Mouse (Mus musculus) right cerebral cortex, postnatal 25 days (tissue): ENCODE measurements around the gene Ces2a.
A peak's percentile ranks its signal among the peaks of the same experiment; 100 is the strongest.

Experiments
- DNase-seq: peaks from one replicate; pipeline ENCODE4 v3.0.0; 2022

The Ces2a gene

DNA sequence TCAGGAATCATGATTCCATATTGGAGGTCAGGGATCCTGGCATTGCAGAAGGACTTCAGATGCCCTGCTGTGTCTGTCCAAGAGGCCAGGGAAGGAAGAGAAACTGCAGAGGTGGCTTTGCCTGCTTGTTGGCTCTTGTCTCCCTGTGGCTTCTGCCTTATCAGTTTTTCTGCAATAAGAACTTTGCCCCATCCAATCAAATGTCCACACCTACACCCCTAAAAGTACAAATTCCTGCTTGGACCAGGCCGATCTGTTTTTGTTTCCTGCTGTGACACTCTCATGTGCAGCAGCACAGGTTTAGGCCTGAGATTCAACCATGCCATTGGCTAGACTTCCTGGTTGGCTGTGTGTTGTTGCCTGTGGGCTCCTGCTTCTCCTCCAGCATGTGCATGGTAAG is at the start of gene Ces2a:
TSS of gene Ces2a (plus strand) at position 251 of the 400 bp plus-strand sequence.
- DNase-seq, result no peak

- no peak for DNase-seq
Observed at GRCm38 (mm10) chr8:104688433-104688832, 45.4 kb upstream of the Ces2a start.

DNA sequence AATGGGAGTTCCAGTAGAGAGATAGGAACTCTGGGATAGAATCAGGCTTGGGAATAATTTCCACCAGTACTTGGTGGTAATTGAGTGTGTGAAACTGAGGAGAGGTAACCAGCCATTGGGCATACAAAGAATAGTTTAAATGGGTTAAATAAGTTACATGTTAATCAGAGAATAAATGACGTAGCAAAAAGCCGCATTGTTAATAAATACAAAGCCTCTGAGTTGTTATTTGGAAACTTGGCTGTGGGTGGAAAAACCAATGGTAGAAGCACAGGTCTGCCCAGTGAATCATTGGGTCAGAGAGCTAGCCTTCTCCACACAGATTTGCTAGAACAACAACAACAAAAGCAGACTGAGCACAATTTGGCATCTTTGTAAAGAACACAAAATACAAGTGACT is 35.2 kb upstream of the Ces2a start:
- DNase-seq, result no peak

DNA sequence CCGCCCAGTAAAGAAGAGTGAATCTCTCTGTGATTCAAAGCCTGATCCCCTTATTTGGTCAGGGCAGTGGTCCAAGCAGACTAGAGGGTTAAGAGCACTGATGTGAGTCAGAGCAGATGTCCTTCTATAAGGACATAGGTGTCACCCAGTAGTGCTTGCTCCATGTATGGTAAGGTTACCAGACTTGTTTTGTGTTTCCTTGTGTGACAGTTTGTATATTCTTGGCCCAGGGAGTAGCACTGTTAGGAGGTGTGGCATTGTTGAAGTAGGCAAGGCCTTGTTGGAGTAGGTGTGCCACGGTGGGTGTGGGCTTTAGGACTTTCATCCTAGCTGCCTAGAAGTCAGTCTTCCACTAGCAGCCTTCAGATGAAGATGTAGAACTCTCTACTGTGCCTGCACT is 31.9 kb upstream of the Ces2a start:
- no peak for DNase-seq

DNA sequence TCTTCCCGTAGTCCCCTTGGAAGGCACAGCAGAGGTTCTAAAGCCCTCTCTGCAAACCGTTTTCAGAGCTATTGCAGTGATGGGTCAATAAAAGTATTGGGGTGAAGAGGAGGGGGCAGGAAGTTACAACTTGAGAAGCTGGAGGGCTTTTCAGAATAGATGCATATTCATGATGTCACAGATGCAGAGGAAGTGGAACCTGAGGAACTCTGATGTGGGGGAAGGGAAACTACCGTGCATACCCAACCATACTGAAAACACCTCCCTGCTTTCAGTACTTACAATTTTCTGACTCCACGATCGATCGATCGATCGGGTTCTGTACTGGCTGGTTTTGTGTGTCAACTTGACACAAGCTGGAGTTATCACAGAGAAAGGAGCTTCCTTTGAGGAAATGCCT is 12.6 kb upstream of the Ces2a start:
- no peak for DNase-seq

DNA sequence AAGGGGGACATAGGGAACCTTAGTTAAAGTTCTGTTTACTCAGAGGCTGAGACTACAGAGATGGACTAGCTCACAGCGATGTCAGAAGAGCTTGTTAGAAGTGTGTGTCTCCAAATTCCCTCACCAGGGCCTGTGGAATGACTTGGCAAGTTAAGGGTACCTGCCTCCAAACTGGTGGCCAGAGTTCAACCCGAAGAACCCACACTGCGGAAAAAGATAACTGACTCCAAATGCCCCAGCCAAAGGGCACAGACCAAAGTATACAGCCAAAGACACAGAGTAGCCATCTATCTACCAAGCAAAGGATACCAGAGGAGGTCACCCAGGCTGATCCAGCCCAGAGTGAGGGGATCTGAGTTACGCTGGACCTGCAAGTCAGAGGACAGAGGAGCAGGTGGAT is 2.4 kb upstream of the Ces2a start:
- no peak for DNase-seq

DNA sequence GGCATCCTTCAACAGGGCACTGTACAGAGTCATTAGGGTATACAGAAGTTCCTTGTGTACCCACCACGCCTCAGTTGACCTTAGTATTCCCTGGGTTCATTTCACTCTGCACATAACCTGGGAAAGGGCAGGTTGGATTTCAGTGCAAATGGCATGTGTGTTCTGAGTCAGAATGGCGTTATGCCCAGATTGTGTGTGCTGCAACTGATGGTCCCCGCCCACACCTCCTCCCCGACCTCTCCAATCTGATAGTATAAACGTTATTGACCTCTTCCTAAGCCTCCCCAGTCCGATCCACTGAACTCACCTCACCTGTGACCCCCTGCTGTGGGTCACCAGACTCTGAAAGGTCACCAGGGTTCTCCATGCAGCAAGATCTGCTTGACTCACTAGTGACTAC is 1.8 kb upstream of the Ces2a start:
- DNase-seq, result no peak

DNA sequence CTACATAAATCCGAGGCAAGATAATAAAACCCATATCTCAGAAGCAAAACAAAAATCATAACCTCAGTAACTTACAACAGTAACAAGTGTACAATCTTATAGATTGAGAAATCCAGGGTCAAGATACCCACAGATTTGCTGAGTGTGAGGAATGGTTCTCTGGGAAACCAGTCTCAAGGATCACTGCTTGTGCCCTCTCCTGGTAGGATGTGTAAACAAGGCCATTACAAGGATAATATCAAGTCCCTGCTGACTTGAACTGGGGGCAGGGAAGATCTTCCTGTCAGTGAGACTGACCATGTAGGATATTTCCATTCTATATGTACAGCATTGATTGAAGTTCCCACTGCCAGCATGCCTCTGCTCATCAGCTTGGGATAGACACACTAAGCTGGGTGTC is 8.2 kb downstream of the Ces2a start:
- DNase-seq, result no peak

GRCm38 (mm10) chr8:104743410-104743809 is 9.6 kb downstream of the Ces2a start:
- no peak for DNase-seq

DNA sequence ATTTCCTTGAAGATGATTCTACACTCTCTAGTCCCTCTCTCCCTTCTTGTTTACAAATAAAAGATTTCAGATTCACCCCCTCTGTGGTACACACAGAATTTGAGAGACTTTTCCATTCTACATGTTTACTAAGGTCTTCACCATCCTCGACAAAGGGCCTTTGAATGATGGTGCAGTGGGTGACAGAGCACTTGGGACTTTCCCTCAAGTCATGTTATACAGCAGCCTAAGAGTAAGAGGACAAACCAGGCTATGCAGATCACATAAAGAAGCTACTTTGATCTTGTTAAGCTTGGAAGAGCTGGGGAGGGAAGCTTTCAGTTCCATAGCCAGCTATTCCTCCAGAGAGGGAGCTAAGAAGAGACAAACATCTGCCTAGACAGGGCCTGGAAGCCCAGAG is 19.0 kb downstream of the Ces2a start:
- DNase-seq, result no peak

- DNase-seq, result no peak
Observed at GRCm38 (mm10) chr8:104757621-104758020, 23.8 kb downstream of the Ces2a start.

DNA sequence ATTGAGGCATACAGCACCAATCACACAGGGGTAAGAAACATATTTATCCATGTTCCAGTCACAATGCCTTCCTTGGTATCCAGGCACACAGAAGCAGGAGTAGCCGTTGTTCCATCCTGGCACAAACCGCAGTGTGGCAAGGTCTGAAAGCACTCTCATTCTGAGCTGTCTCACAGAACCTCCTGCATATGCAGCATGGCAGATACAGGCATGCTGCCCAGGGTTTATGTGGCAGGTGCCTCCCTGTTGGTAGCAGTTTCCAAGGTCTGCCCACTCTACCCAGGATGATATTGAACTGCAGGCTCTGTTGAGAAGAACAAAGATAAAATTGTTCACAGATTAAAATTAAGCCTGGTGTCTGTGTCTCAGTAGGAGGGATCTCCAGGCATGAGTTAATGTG is 24.4 kb downstream of the Ces2a start:
- DNase-seq, result peak; percentile 16

DNA sequence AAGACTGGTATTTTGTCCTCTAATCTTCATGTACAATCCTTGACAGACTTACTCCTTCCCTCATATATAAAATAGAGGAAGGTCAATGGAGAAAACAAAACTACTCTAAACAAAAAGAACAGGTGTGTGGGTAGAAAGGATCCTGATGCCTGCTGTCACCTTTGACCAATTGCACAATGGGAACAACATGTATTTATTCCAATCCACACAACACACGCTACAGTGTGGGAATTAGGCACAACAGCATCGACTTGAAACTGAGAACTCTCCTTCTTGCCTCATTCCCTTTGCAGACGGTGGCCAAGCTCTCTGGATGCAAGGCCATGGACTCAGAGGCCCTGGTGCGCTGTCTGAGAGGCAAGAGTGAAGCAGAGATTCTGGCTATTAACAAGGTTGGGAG is 27.3 kb downstream of the Ces2a start:
- DNase-seq, result no peak

- DNase-seq, result no peak
Observed at GRCm38 (mm10) chr8:104766485-104766884, 32.7 kb downstream of the Ces2a start.

DNA sequence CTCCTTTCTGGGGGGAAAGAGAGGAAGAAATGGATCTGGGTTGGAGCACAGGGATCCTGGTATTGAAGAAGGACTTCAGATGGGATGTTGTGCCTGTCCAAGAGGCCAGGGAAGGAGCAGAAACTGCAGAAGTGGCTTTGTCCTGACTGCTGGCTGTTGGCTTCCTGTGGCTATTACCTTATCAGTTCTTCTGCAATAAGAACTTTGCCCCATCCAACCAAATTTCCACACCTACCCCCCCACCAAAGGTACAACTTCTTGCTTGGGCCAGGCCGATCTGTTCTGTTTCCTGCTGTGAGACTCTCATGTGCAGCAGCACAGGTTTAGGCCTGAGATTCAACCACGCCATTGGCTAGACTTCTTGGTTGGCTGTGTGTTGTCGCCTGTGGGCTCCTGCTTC is 36.6 kb downstream of the Ces2a start:
- no peak for DNase-seq

- DNase-seq, result peak; percentile 13
Observed at GRCm38 (mm10) chr8:104787049-104787448, 53.2 kb downstream of the Ces2a start.

GRCm38 (mm10) chr8:104788929-104789328 is 55.1 kb downstream of the Ces2a start:
- DNase-seq, result no peak

DNA sequence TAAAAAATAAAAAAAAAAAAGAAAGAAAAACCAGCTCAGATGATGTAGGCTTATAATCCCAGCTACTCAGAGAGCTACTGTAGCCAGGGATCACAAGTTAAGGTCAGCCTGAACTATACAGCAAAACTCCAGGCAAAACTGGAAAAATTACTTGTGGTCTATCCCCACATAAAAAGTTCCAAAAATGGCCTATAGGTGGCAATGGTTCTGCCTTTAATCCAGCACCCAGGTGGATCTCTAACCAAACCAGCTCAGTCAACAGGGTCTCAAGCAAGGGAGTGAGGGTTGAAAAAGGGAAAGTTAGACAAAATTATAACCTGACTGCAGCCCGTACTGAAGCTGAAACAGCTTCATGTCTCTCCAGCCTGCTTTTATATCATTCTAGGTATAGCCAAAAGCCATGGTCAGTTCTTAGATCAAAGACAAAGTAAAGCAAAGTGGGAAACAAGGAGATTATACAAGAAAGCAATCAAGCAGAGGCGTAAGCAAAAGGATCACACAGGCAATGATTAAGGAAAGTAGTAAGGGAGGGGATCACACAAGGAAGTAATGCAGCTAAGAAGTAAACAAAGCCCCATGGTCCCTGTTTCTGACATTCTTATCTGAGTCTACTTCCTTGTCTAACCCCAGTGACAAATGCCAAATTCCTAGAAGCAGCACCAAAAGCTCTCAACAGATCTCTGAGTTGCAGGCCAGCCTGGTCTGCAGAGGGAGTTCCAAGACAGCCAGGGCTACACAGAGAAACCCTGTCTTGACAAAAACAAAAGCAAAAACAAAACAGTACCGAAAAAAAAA is 56.3 kb downstream of the Ces2a start:
- DNase-seq, result no peak
